Mouse (Mus musculus): ENCODE results near the gene Birc2.

The Birc2 gene

DNA sequence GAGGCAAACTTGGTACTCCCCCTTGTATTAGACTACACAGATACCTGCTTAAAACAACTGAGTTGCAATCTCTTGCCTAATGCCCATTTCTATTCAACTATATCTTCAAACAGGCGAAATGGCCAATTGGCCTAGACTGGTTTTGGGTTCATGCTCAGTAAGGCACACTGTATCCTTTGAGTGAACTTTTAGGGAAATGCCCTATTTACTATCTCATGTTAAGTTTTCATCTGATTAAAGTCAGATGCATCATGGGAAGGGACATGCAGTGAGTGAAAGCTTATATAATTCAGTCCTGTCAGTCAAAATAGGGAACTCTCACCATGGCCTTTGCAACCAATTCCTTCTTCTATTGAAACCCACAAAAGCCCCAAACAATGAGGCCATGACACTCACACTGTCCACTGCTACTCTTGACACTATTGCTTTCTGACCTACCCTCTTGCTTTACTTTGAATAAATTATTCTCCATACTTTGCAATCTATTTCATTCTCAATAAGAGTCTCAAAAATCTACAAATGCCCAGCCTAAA lies 9.9 kb upstream of the Birc2 start:
- no peak for DNase-seq (ENCODE audit: low spot score)

- DNase-seq (ENCODE audit: low spot score) = no peak
Observed at GRCm38 (mm10) chr9:7845216-7845895, 8.5 kb upstream of the Birc2 start.

GRCm38 (mm10) chr9:7841221-7841620 lies 4.4 kb upstream of the Birc2 start:
- no peak for DNase-seq (ENCODE audit: low spot score)

- no peak for DNase-seq (ENCODE audit: low spot score)
Observed at GRCm38 (mm10) chr9:7837806-7838440, 1.1 kb upstream of the Birc2 start.

DNA sequence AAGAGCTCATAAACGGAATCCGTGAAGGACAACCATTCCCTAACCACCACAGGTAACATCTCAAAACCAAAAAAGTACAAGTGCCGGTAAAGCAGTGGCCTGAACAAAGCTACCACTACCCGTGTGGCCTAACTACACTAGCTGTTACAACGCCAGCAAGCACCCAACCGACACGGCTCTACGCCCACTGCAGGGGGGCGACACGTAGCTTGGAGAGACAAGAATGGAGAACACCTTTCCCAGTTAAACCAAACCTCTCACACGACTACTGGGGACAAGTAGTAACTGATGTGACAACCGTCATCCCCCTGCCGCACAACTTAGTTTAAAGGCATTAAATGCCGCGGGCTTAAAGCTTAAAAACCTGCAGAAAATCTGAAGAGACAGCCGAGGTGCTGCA lies 533 bp downstream of the Birc2 start:
- DNase-seq (ENCODE audit: low spot score) = no peak

GRCm38 (mm10) chr9:7835302-7835701 lies 1.6 kb downstream of the Birc2 start:
- no peak for DNase-seq (ENCODE audit: low spot score)

- DNase-seq (ENCODE audit: low spot score) = no peak
Observed at GRCm38 (mm10) chr9:7833421-7833820, 3.4 kb downstream of the Birc2 start.

DNA sequence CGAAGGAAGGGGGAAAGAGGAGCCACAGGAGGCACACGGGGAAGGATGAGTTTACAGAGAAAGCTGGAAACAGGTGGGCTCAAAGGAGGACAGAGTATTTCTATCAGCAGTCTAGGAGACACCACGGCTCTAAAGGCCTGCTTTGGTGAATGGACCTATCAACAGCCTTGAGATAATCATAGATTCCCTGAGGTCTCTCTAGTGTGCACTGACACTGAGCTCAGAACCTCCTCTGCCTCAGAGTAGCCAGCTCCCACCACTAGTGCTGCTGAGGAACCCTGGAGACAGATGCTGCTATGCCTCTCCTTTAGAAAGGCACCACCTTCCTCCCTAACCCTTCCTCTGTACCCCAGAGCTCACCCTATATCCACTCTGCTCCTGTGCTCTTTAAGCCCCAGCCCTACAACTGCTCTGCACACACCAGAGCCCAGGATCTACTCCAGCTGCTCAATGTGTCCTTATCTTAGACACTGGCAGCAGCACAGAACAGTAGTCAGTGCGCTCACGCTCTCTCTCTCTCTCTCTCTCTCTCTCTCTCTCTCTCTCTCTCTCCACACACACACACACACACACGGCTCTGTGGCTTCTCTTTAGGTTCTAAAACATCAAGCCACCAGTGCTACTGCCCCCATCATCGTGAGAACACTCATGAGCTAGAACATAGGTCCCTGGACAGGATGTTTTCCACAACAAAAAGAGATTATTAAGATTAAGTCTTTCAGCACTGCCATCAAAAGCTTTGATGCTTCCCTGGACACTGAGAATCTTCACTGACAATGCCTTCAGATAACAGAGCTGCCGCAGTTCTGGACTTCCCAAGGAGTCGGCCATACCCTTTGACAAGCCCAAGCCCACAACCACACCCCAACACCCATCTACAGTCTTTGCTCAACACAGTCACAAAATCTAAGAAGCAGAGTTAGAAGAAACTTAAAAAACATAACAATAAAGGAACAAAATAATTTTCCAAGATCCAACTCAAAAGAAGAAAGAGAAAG lies 7.0 kb downstream of the Birc2 start:
- no peak for DNase-seq (ENCODE audit: low spot score)

GRCm38 (mm10) chr9:7828706-7829105 lies 8.2 kb downstream of the Birc2 start:
- DNase-seq (ENCODE audit: low spot score) = no peak

DNA sequence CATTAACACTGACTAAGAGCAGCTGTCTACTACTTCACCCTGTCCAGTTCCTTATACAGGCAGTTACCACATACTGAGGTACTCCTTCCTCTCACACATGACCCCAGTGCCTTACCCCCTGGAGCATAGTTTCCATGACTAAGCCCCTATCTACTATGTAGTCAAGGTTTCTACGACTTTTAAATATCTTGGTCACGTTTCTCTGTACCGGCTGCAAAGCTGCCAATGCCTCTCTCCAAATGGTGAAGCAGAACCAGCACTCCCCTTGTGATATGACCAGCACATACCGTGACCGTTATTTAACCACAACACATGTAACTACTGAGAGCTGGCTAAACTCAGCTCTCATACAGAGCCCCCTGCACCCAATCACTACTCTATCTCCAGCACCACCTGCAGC lies 11.9 kb downstream of the Birc2 start:
- DNase-seq (ENCODE audit: low spot score) = no peak

GRCm38 (mm10) chr9:7822758-7823157 lies 14.1 kb downstream of the Birc2 start:
- DNase-seq (ENCODE audit: low spot score) = no peak

GRCm38 (mm10) chr9:7805101-7805506 lies 31.8 kb downstream of the Birc2 start:
- no peak for DNase-seq (ENCODE audit: low spot score)

DNA sequence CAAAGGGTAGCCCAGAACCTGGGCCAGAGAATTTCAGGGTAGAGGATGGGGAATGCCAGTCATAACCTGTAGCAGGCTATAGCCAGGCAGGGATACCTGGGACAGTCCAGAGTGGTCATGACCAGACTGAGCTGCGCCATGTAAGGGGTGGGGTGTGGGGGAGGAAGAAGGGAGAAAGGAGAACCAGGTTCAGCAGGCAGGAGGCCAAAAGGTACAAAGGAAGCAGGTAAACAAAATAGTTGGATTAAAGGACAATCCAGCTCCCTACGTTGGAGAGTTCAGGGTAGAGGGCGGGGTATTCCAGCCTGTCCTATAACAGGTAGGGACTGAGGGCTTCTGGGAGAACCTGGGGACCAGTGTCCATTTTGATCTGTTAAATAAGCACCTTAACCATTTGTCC lies 38.3 kb downstream of the Birc2 start:
- DNase-seq (ENCODE audit: low spot score) = no peak

DNA sequence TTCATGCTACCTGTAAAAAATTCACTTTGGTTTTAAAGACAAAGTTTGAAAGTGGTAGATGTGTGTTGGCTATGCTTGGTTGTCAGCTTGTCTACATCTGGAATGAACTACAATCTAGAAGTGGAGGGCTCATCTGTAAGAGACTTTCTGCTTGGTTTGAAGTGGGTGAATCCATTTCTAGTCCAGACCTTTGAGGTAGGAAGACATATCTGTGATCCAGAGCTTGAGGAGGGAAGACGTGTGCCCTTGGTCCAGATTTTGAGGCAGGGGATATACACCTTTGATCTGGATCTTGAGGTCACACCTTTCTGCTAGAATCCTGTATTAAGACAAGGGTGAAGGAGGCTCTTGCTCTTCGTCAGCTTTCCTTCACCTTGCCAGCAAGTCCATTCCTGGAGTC lies 39.3 kb downstream of the Birc2 start:
- no peak for DNase-seq (ENCODE audit: low spot score)

DNA sequence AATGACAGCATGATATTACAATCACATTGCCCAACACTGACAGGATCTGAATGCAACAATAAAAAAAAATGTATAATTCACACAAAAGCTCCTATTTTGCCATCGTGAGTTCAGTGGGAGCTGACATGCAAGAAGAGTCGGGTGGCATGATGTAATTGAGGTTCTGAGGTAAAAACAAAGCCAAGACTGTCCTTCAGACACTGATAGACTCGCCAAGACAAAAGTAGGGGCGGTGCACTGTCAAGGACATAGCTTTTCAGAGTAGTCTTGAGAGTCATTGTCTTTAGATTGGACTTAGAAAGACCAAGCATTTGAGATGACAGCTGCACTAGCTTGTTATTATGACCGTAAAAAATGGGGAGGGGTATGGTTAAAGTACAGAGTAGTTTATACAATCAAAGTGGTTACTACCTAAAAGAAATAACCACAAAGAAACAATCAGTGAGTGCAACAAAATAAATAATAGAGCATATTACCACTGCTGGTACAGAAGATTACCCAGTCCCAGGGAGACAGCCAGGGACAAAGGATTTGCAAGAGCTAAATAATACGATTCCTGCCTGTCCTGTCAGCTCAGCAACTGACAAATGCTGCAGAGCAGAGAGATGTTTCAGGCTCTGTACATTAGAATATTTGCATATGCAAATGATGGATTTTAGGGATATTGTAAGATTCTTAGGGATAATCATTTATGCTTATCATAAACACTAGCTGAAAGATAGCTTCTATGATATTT lies 40.6 kb downstream of the Birc2 start:
- DNase-seq (ENCODE audit: low spot score) = no peak

DNA sequence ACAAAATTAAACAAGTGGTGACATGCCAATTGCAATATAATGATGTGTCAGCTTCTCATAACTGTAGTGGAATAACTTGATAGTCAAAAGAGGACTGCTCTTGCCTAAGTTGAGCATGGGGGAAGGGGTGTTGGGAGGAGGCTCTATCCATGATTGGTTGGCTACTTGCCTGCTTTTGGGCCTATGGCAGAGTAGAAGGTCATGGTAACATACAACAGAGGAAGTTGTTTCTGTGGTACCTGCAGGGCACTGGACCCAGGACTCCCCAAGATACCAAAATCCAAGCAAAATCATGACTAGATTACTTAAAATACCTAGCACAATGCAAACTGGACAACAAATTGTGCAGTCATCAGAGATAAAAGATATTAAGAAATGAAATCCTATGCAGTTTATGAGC lies 41.3 kb downstream of the Birc2 start:
- no peak for DNase-seq (ENCODE audit: low spot score)

DNA sequence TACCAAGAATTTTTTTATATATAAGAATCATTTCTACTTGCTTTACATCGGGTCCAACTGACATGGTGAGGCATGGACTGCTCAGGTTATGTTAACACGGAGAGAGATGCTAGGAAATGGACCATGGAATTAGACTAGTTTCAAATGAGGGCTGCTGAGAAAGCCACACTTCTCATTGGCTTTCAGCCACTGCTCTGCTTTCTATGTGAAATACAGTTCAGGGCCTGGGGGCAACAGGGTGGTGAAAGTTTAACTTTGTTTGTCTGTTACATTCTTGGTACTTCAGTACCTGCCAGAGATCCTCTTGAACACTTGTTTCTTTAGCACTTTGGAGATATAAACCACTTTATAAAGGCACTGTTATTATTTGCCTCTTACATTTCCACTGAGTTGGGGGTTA lies 43.3 kb downstream of the Birc2 start:
- no peak for DNase-seq (ENCODE audit: low spot score)

GRCm38 (mm10) chr9:7790580-7791084 lies 46.2 kb downstream of the Birc2 start:
- no peak for DNase-seq (ENCODE audit: low spot score)

DNA sequence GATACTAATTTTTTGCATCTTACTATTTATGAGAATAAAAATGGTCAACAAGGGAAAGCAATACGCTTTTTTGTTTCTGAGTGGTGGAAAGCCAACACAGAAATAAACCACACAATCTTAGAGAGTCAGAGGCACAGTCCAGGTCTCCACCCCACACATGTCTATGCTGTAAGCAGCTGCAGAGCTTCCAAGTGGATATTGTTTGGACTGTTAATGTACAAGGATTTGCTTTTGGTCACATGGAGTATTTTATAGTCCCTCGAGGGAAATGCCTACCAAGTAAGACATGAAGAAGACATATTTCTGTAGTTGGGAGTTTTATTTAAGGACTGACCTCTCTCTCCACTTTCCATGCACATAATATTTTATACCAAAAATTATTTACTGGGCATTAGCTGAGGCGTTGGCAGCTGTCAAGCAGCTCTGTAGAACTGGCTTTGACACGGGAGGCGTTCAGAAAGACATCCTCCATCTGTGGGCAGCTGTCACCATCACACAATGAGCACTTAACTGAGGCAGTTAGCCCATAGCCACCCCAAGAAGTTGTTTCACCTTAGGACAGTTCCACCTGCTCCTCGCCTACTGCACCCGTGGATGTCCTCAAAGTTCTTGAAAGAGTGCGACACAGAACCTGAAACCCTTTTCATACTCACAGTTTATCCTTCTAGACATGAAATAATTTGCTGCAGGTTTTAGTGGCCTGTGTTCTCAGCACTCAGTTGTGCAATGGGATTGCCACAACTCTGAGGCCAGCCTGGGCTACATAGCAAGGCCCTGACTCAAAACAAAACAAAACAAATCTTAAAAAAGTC lies 46.9 kb downstream of the Birc2 start:
- DNase-seq (ENCODE audit: low spot score) = no peak

DNA sequence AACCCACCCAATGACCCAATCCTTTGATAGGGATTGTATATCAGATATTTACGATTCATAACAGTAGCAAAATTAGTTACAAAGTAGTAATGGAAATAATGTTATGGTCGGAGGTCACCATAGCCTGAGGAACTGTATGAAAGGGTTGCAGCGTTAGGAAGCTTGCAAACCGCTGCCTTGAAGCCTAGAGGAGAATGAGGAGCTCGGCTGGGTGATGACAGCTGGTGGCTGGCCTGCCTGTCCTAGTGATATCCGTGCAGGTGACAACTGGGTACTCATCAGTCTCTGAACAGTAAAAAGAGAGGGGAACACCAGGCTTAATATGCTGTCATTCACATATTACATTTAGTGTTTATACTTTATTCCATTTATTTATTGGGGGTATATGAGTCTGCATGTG lies 48.5 kb downstream of the Birc2 start:
- DNase-seq (ENCODE audit: low spot score) = no peak

- DNase-seq (ENCODE audit: low spot score) = no peak
Observed at GRCm38 (mm10) chr9:7786086-7786485, 50.8 kb downstream of the Birc2 start.
